Mouse (Mus musculus): ENCODE data around the gene Gramd4. TPM values are rescaled to one million over a fixed set of nuclear protein-coding genes. Genes with fewer than 3 reads are reported as not detected.
"Not testable (repeated sequence)": the region's sequence is repeated elsewhere in the genome, so short reads cannot be mapped to it uniquely, and the experiment has no call there.

Gramd4 gene
- total and polyA plus RNA-seq, 2 experiments from 2014 or later: 22.5 to 47.6 TPM

DNA sequence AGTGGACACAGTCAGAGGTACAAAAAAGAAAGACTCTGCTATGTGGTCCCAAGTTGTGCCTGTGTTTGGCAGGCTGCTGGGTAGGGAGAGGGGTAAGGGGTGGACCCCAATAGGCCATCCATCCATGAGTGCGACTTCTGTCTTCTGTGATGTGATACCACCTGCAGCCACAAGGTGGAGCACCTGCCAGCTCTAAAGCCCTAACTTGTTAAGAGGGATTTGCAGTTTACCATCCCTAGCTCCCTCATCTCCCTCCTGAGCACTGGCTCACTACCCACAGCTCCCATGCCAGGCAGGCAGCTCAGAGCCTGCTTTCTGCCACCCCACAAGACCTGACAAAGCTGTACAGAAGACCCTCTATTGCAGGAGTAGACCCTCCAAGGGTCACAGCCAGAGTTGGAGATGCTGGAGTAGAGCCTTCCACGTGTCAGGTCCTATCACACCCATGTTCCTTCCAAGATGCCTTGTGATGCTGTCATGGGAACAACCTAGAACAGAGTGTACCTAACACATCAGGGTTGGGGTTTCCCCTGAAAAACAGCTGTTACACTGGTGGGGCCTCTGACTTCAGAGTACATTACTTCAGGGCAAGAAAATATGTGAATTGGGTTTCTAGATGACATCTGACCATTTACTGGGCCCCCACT is 3.5 kb upstream of the Gramd4 start:
- no peaks in the 10 kb centered on the region for H3K36me3 ChIP-seq (ENCODE audit: insufficient read depth, low read length)
- no peaks in the 10 kb centered on the region for H3K27me3 ChIP-seq (ENCODE audit: insufficient read depth, low read length)
- no peak overlapping the region for H3K27ac ChIP-seq (ENCODE audit: low read depth, low read length)
- no peak overlapping the region for H3K4me2 ChIP-seq (ENCODE audit: low read depth, low read length, poor library complexity, severe bottlenecking)
- 39% methylated on average over 2 of the region's 2 CpGs for WGBS
- ATAC-seq (ENCODE audit: low FRiP score) (no peak; the same call in 1 of the 2 replicates), DNase-seq (ENCODE audit: low spot score) (peak; percentile 87)
- H3K9me3 ChIP-seq (ENCODE audit: low read length): no peaks in the 10 kb centered on the region
- TF ChIP-seq CTCF (IDR thresholded peaks at IDR 0.05): peak; percentile 96
- no peak overlapping the region for H3K4me3 ChIP-seq (ENCODE audit: low read depth, low read length)
- peaks cover 12% of the 10 kb centered on the region; the same call in 1 of the 2 replicates for H3K4me1 ChIP-seq (ENCODE audit: insufficient read depth, low read length)
- no peak overlapping the region for H3K9ac ChIP-seq (replicated peaks; ENCODE audit: low read length, poor library complexity, severe bottlenecking)

GRCm38 (mm10) chr15:86054861-86055260 is 2.6 kb upstream of the Gramd4 start:
- H3K4me3 ChIP-seq (ENCODE audit: low read depth, low read length); H3K27ac ChIP-seq (ENCODE audit: low read depth, low read length); DNase-seq (ENCODE audit: low spot score); H3K36me3 ChIP-seq (ENCODE audit: insufficient read depth, low read length); ATAC-seq (ENCODE audit: low FRiP score); H3K27me3 ChIP-seq (ENCODE audit: insufficient read depth, low read length); H3K9me3 ChIP-seq (ENCODE audit: low read length); H3K9ac ChIP-seq (replicated peaks; ENCODE audit: low read length, poor library complexity, severe bottlenecking); H3K4me2 ChIP-seq (ENCODE audit: low read depth, low read length, poor library complexity, severe bottlenecking): not testable (repeated sequence)
- 76% methylated on average over 3 of the region's 3 CpGs for WGBS
- peaks cover 18% of the 10 kb centered on the region for H3K4me1 ChIP-seq (ENCODE audit: insufficient read depth, low read length)

GRCm38 (mm10) chr15:86056221-86056760 is 1.2 kb upstream of the Gramd4 start:
- DNase-seq (ENCODE audit: low spot score): no peak
- Histone ChIP-seq H3K36me3 (ENCODE audit: insufficient read depth, low read length) (no peaks in the 10 kb centered on the region), H3K27ac (ENCODE audit: low read depth, low read length) (no peak overlapping the region), H3K4me1 (ENCODE audit: insufficient read depth, low read length) (peaks cover 32% of the 10 kb centered on the region), H3K4me3 (ENCODE audit: low read depth, low read length) (no peak overlapping the region), H3K27me3 (ENCODE audit: insufficient read depth, low read length) (no peaks in the 10 kb centered on the region), H3K9ac (replicated peaks; ENCODE audit: low read length, poor library complexity, severe bottlenecking) (no peak overlapping the region), H3K4me2 (ENCODE audit: low read depth, low read length, poor library complexity, severe bottlenecking) (no peak overlapping the region), H3K9me3 (ENCODE audit: low read length) (no peaks in the 10 kb centered on the region)
- TF ChIP-seq CTCF (IDR thresholded peaks at IDR 0.05): no peak
- ATAC-seq (ENCODE audit: low FRiP score): no peak
- WGBS: 89% methylated on average over 5 of the region's 5 CpGs

DNA sequence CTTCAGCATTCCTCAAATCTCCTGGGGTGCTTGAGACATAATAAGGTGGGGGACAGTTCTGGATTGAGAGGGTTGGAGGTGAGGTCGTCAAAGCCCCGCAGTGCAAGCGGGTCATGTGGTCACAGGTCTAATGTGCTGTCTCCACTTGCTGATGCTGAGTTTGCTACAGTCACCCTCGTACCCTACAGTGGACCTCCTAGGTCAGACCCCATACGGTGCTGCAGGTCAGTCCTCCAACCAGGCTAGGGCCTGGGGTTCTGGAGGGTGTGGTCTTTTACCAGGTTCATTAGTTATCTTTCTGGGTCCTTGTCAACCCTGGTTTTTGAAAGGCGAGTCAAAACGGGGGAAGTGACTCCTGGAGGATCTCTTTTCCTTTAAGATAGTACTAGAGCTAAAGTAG is 413 bp downstream of the Gramd4 start:
- Histone ChIP-seq H3K27ac (ENCODE audit: low read depth, low read length) (peak overlapping the region; percentile 96), H3K9ac (replicated peaks; ENCODE audit: low read length, poor library complexity, severe bottlenecking) (peak overlapping the region; percentile 96), H3K27me3 (ENCODE audit: insufficient read depth, low read length) (no peaks in the 10 kb centered on the region), H3K4me1 (ENCODE audit: insufficient read depth, low read length) (peaks cover 38% of the 10 kb centered on the region), H3K9me3 (ENCODE audit: low read length) (no peaks in the 10 kb centered on the region), H3K4me2 (ENCODE audit: low read depth, low read length, poor library complexity, severe bottlenecking) (peak overlapping the region; percentile 89), H3K36me3 (ENCODE audit: insufficient read depth, low read length) (no peaks in the 10 kb centered on the region), H3K4me3 (ENCODE audit: low read depth, low read length) (peak overlapping the region; percentile 85)
- WGBS: 10% methylated on average over 7 of the region's 7 CpGs
- no peak for DNase-seq (ENCODE audit: low spot score)
- peak; percentile 35; the same call in 1 of the 2 replicates for ATAC-seq (ENCODE audit: low FRiP score)
- no peak for TF ChIP-seq CTCF (IDR thresholded peaks at IDR 0.05)

- ATAC-seq (ENCODE audit: low FRiP score) (peak; percentile 75), DNase-seq (ENCODE audit: low spot score) (peak; percentile 94)
- Histone ChIP-seq H3K27ac (ENCODE audit: low read depth, low read length) (peak overlapping the region; percentile 96), H3K4me2 (ENCODE audit: low read depth, low read length, poor library complexity, severe bottlenecking) (peak overlapping the region; percentile 89), H3K27me3 (ENCODE audit: insufficient read depth, low read length) (no peaks in the 10 kb centered on the region), H3K4me3 (ENCODE audit: low read depth, low read length) (peak overlapping the region; percentile 85), H3K36me3 (ENCODE audit: insufficient read depth, low read length) (no peaks in the 10 kb centered on the region), H3K9me3 (ENCODE audit: low read length) (no peaks in the 10 kb centered on the region), H3K9ac (replicated peaks; ENCODE audit: low read length, poor library complexity, severe bottlenecking) (peak overlapping the region; percentile 96), H3K4me1 (ENCODE audit: insufficient read depth, low read length) (peaks cover 38% of the 10 kb centered on the region)
- WGBS: 4% methylated on average over 32 of the region's 70 CpGs
- no peak for TF ChIP-seq CTCF (IDR thresholded peaks at IDR 0.05)
Measured at GRCm38 (mm10) chr15:86058394-86058915, 960 bp downstream of the Gramd4 start.

Measured in midbrain, postnatal 0 days (tissue).